ENCODE assay signal across 8 mouse cellular contexts in genomic region chr2:76674725-76675427, GRCm38 (mm10). TPM values are rescaled to one million over a fixed set of nuclear protein-coding genes. Genes with fewer than 3 reads are reported as not detected.
DNase-seq lines count a peak whose midpoint lies in the region; ATAC-seq and TF ChIP-seq lines count a peak whose summit lies in the region.

TSS of gene Plekha3 (plus strand) at chr2:76675281.

- TF ChIP-seq EP300 in heart, adult 2 months (IDR thresholded peaks at IDR 0.05; ENCODE audit: insufficient read depth, low read depth, low read length), result no peak

- peak within 1 kb of the TSS; percentile 80 for H3K27ac ChIP-seq in embryonic facial prominence, embryonic 14.5 days (replicated peaks; ENCODE audit: low read depth, low read length)
- H3K27ac ChIP-seq in heart, adult 2 months, result peak within 1 kb of the TSS; percentile 76
- peak within 1 kb of the TSS; percentile 78 for H3K27ac ChIP-seq in limb, embryonic 12.5 days
- H3K27ac ChIP-seq in midbrain, embryonic 14.5 days (replicated peaks; ENCODE audit: low read depth, low read length), result peak within 1 kb of the TSS; percentile 76

- H3K36me3 ChIP-seq in embryonic facial prominence, embryonic 14.5 days (ENCODE audit: control insufficient read depth, insufficient read depth, low read length), result peaks cover 10% of the 10 kb centered on the region
- peaks cover 5% of the 10 kb centered on the region; the same call in 1 of the 2 replicates for H3K36me3 ChIP-seq in heart, adult 2 months (ENCODE audit: control insufficient read depth, insufficient read depth, low read length)
- H3K36me3 ChIP-seq in limb, embryonic 12.5 days, result no peaks in the 10 kb centered on the region
- H3K36me3 ChIP-seq in midbrain, embryonic 14.5 days (ENCODE audit: control insufficient read depth, insufficient read depth, low read length), result no peaks in the 10 kb centered on the region

- intact Hi-C loops in heart, adult 2 months (cut with DNase I), result loop anchor here (2.0 to 10.0 kb wide), 2 partner anchors 16 to 190 kb away; no protein-coding TSS in a partner anchor

- peak within 1 kb of the TSS; percentile 88 for H3K9ac ChIP-seq in embryonic facial prominence, embryonic 14.5 days (ENCODE audit: low read depth, low read length)
- peak within 1 kb of the TSS; percentile 79 for H3K9ac ChIP-seq in heart, adult 2 months (ENCODE audit: low read depth, low read length)
- H3K9ac ChIP-seq in limb, embryonic 12.5 days (replicated peaks), result peak within 1 kb of the TSS; percentile 91
- H3K9ac ChIP-seq in midbrain, embryonic 14.5 days (replicated peaks; ENCODE audit: low read length), result peak within 1 kb of the TSS; percentile 71

- no peaks in the 10 kb centered on the region for H3K9me3 ChIP-seq in embryonic facial prominence, embryonic 14.5 days (ENCODE audit: control insufficient read depth, low read length)
- no peaks in the 10 kb centered on the region for H3K9me3 ChIP-seq in limb, embryonic 12.5 days
- H3K9me3 ChIP-seq in midbrain, embryonic 14.5 days (ENCODE audit: control insufficient read depth, low read length), result no peaks in the 10 kb centered on the region

- peak; percentile 87 for DNase-seq in 3134 (ENCODE audit: extremely low read depth, insufficient read length, low spot score)
- DNase-seq in adrenal gland, postnatal 25 days, result peak; percentile 89
- peak; percentile 93 for DNase-seq in embryonic facial prominence, embryonic 14.5 days (ENCODE audit: low spot score)
- peak; percentile 91 for DNase-seq in heart, adult 2 months
- peak; percentile 76 to 81 for DNase-seq in kidney, adult 8-10 months
- peak; percentile 89 for DNase-seq in midbrain, embryonic 14.5 days
- DNase-seq in spleen, adult 12 weeks (ENCODE audit: low spot score), result peak; percentile 55

- peaks cover 5% of the 10 kb centered on the region for H3K79me2 ChIP-seq in heart, adult 2 months (replicated peaks; ENCODE audit: control insufficient read depth, insufficient read depth, low read length)

- H3K4me2 ChIP-seq in embryonic facial prominence, embryonic 14.5 days (ENCODE audit: low read depth, low read length), result peak within 1 kb of the TSS; percentile 72
- H3K4me2 ChIP-seq in limb, embryonic 12.5 days, result peak within 1 kb of the TSS; percentile 69
- peak within 1 kb of the TSS; percentile 63 for H3K4me2 ChIP-seq in midbrain, embryonic 14.5 days (ENCODE audit: low read length)

- H3K4me1 ChIP-seq in embryonic facial prominence, embryonic 14.5 days (ENCODE audit: control insufficient read depth, insufficient read depth, low read length), result peaks cover 21% of the 10 kb centered on the region
- H3K4me1 ChIP-seq in heart, adult 2 months (ENCODE audit: control insufficient read depth, insufficient read depth, low read length), result peaks cover 7% of the 10 kb centered on the region
- H3K4me1 ChIP-seq in limb, embryonic 12.5 days (replicated peaks), result peaks cover 20% of the 10 kb centered on the region
- peaks cover 23% of the 10 kb centered on the region for H3K4me1 ChIP-seq in midbrain, embryonic 14.5 days (ENCODE audit: control insufficient read depth, insufficient read depth, low read length)

- WGBS in embryonic facial prominence, embryonic 14.5 days, result 5% methylated on average over 36 of the region's 52 CpGs
- 5% methylated on average over 41 of the region's 52 CpGs for WGBS in heart, adult 2 months
- 5% methylated on average over 47 of the region's 52 CpGs for WGBS in limb, embryonic 12.5 days
- 4% methylated on average over 51 of the region's 52 CpGs for WGBS in midbrain, embryonic 14.5 days

- H3K27me3 ChIP-seq in embryonic facial prominence, embryonic 14.5 days (replicated peaks; ENCODE audit: control insufficient read depth, insufficient read depth, low read length), result no peaks in the 10 kb centered on the region
- no peaks in the 10 kb centered on the region for H3K27me3 ChIP-seq in heart, adult 2 months (ENCODE audit: control insufficient read depth, insufficient read depth, low read length)
- H3K27me3 ChIP-seq in limb, embryonic 12.5 days, result no peaks in the 10 kb centered on the region
- no peaks in the 10 kb centered on the region for H3K27me3 ChIP-seq in midbrain, embryonic 14.5 days (ENCODE audit: control insufficient read depth, insufficient read depth, low read length)

- peak; percentile 62 for TF ChIP-seq POLR2A in heart, adult 2 months (IDR thresholded peaks at IDR 0.05; ENCODE audit: insufficient read depth, low read depth, low read length)

- H3K4me3 ChIP-seq in embryonic facial prominence, embryonic 14.5 days (ENCODE audit: low read depth, low read length), result peak within 1 kb of the TSS; percentile 68
- H3K4me3 ChIP-seq in heart, adult 2 months, result peak within 1 kb of the TSS; percentile 81
- H3K4me3 ChIP-seq in limb, embryonic 12.5 days (replicated peaks), result peak within 1 kb of the TSS; percentile 90
- peak within 1 kb of the TSS; percentile 76 for H3K4me3 ChIP-seq in midbrain, embryonic 14.5 days (replicated peaks; ENCODE audit: low read depth, low read length)

- no peak for TF ChIP-seq CTCF in heart, adult 2 months (IDR thresholded peaks at IDR 0.05)

- peak; percentile 64 for ATAC-seq in embryonic facial prominence, embryonic 14.5 days (ENCODE audit: low read depth)
- ATAC-seq in limb, embryonic 12.5 days (ENCODE audit: insufficient number of reproducible peaks, insufficient read depth, low FRiP score, low TSS enrichment, low read depth), result peak; percentile 34; the same call in 1 of the 2 replicates
- ATAC-seq in midbrain, embryonic 14.5 days (ENCODE audit: low FRiP score, low TSS enrichment), result peak; percentile 78

RNA-seq across cellular contexts. Expression of gene Plekha3, which starts in this region (rescaled TPM):
- 53.4 and 55.2 TPM in 2 replicates for total RNA-seq in adrenal gland, postnatal 25 days (2021)
- 11.9 and 13.3 TPM in 2 replicates for polyA plus RNA-seq in embryonic facial prominence, embryonic 14.5 days (2014; fragmentation: Nextera tagmentation; extraction: Ambion mirVana)
- 10 to 100 TPM; 19.4 to 21.3 TPM for total RNA-seq in heart, adult 2 months (2021)
- 12.8 and 19.2 TPM in 2 replicates for polyA plus RNA-seq in heart, adult 2 months (2012; rRNA removed)
- polyA plus RNA-seq in limb, embryonic 12.5 days (2016; fragmentation: Nextera tagmentation; extraction: Ambion mirVana), result 14.3 and 14.7 TPM in 2 replicates
- 11.8 and 13.9 TPM in 2 replicates for polyA plus RNA-seq in midbrain, embryonic 14.5 days (2014; fragmentation: Nextera tagmentation; extraction: Ambion mirVana)

Comparison
In these comparisons a context has a peak if more than half of its experiments do, and no peak if none do; other contexts are left out.
1. Peak in every context shown above with its lines: DNase-seq, ATAC-seq, H3K4me3 ChIP-seq and H3K27ac ChIP-seq.